Mouse (Mus musculus): ENCODE results near the gene Dennd1b. TPM values are rescaled to one million over a fixed set of nuclear protein-coding genes. Genes with fewer than 3 reads are reported as not detected.

The Dennd1b gene
- polyA plus RNA-seq, 1 experiment, result 13.2 TPM

DNA sequence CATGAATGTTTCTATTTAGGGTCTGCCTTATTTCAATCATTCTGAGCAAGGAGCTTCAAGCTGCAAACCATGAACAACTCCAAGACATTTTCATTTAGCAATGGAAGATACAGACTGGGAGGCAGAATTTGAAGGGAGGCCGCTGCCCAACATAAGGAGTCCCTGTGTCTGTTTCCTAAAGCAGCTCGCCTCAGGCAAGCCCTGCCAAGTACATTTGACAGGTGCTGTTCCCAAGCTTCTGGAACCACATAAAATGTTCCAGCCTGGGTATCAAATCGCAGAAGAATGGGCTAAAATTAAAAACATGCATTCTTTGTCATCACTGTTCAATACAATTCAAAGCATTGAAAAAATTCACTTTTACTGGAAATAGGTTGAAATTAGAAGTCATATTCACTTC, 229.4 kb downstream of the Dennd1b start:
- Histone ChIP-seq H3K27ac (ENCODE audit: insufficient read depth, low read length) (no peak overlapping the region), H3K4me1 (ENCODE audit: control insufficient read depth, insufficient read depth, insufficient read length) (no peaks in the 10 kb centered on the region)
- WGBS, result 82% methylated on average over 3 of the region's 3 CpGs

GRCm38 (mm10) chr1:139194011-139194410, 230.8 kb downstream of the Dennd1b start:
- TF ChIP-seq POLR2A (IDR thresholded peaks at IDR 0.05; ENCODE audit: low read depth, low read length) (no peak), CTCF (IDR thresholded peaks at IDR 0.05; ENCODE audit: extremely low read depth, insufficient read depth, insufficient read length, insufficient replicate concordance) (no peak)
- Histone ChIP-seq H3K27ac (ENCODE audit: insufficient read depth, low read length) (no peak overlapping the region), H3K27me3 (ENCODE audit: control insufficient read depth, insufficient read depth, low read length) (no peaks in the 10 kb centered on the region), H3K36me3 (ENCODE audit: control insufficient read depth, insufficient read depth, low read length) (no peaks in the 10 kb centered on the region), H3K4me1 (ENCODE audit: control insufficient read depth, insufficient read depth, insufficient read length) (no peaks in the 10 kb centered on the region), H3K4me3 (ENCODE audit: extremely low read depth, insufficient read depth, insufficient read length) (no peak overlapping the region)
- DNase-seq (ENCODE audit: low read depth in 1 of 2, low spot score in 2 of 2), result no peak
- WGBS, result 76% methylated on average over 2 of the region's 2 CpGs

More for the DNA sequence above, 229.4 kb downstream of the Dennd1b start:
- TF ChIP-seq CTCF (IDR thresholded peaks at IDR 0.05; ENCODE audit: extremely low read depth, insufficient read depth, insufficient read length, insufficient replicate concordance) (no peak), POLR2A (IDR thresholded peaks at IDR 0.05; ENCODE audit: low read depth, low read length) (no peak)
- no peak overlapping the region for H3K4me3 ChIP-seq (ENCODE audit: extremely low read depth, insufficient read depth, insufficient read length)
- no peaks in the 10 kb centered on the region for H3K27me3 ChIP-seq (ENCODE audit: control insufficient read depth, insufficient read depth, low read length)
- no peaks in the 10 kb centered on the region for H3K36me3 ChIP-seq (ENCODE audit: control insufficient read depth, insufficient read depth, low read length)
- DNase-seq (ENCODE audit: low read depth in 1 of 2, low spot score in 2 of 2), result no peak

DNA sequence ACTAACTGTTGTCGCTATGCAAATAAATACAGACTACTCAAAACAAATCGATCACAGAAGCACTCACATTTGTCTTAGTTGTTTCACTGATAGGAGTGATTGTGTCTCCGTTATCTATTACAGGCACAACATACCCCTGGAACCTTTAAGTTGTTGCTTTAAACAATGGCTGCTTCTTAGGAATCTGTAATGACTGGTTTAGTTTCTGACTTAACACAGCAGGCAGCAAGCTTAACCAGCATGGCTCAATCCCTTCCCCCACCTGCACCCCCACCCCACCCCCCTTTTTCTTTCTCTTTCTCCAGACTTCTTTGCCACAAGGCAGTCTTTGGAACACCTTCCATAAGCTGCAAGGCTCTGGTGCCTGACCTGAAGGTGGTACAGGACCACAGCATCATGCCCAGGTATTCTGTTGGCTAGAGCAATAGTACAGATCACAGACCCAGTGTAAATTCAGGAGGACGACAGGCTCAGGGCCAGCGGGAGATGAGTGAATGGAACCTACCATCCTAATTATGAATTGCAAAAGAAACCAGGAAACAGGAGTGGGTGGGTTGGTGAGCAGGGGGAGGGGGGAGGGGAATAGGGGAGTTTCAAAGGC, 231.3 kb downstream of the Dennd1b start:
- TF ChIP-seq POLR2A (IDR thresholded peaks at IDR 0.05; ENCODE audit: low read depth, low read length), result no peak
- no peak for TF ChIP-seq CTCF (IDR thresholded peaks at IDR 0.05; ENCODE audit: extremely low read depth, insufficient read depth, insufficient read length, insufficient replicate concordance)
- WGBS, result 73% methylated on average over 5 of the region's 5 CpGs
- Histone ChIP-seq H3K27me3 (ENCODE audit: control insufficient read depth, insufficient read depth, low read length) (no peaks in the 10 kb centered on the region), H3K4me1 (ENCODE audit: control insufficient read depth, insufficient read depth, insufficient read length) (no peaks in the 10 kb centered on the region), H3K27ac (ENCODE audit: insufficient read depth, low read length) (no peak overlapping the region), H3K4me3 (ENCODE audit: extremely low read depth, insufficient read depth, insufficient read length) (no peak overlapping the region), H3K36me3 (ENCODE audit: control insufficient read depth, insufficient read depth, low read length) (no peaks in the 10 kb centered on the region)
- no peak for DNase-seq (ENCODE audit: low read depth in 1 of 2, low spot score in 2 of 2)

GRCm38 (mm10) chr1:139203026-139203425, 239.8 kb downstream of the Dennd1b start:
- TF ChIP-seq POLR2A (IDR thresholded peaks at IDR 0.05; ENCODE audit: low read depth, low read length) (no peak), CTCF (IDR thresholded peaks at IDR 0.05; ENCODE audit: extremely low read depth, insufficient read depth, insufficient read length, insufficient replicate concordance) (no peak)
- WGBS, result 82% methylated on average over 5 of the region's 5 CpGs
- Histone ChIP-seq H3K4me1 (ENCODE audit: control insufficient read depth, insufficient read depth, insufficient read length) (no peaks in the 10 kb centered on the region), H3K4me3 (ENCODE audit: extremely low read depth, insufficient read depth, insufficient read length) (no peak overlapping the region), H3K27ac (ENCODE audit: insufficient read depth, low read length) (no peak overlapping the region), H3K36me3 (ENCODE audit: control insufficient read depth, insufficient read depth, low read length) (no peaks in the 10 kb centered on the region), H3K27me3 (ENCODE audit: control insufficient read depth, insufficient read depth, low read length) (no peaks in the 10 kb centered on the region)
- no peak for DNase-seq (ENCODE audit: low read depth in 1 of 2, low spot score in 2 of 2)

GRCm38 (mm10) chr1:139206259-139206658, 243.0 kb downstream of the Dennd1b start:
- H3K27ac ChIP-seq (ENCODE audit: insufficient read depth, low read length), result no peak overlapping the region
- no peak overlapping the region for H3K4me3 ChIP-seq (ENCODE audit: extremely low read depth, insufficient read depth, insufficient read length)
- H3K27me3 ChIP-seq (ENCODE audit: control insufficient read depth, insufficient read depth, low read length), result no peaks in the 10 kb centered on the region
- no peaks in the 10 kb centered on the region for H3K36me3 ChIP-seq (ENCODE audit: control insufficient read depth, insufficient read depth, low read length)
- H3K4me1 ChIP-seq (ENCODE audit: control insufficient read depth, insufficient read depth, insufficient read length), result no peaks in the 10 kb centered on the region
- TF ChIP-seq POLR2A (IDR thresholded peaks at IDR 0.05; ENCODE audit: low read depth, low read length) (no peak), CTCF (IDR thresholded peaks at IDR 0.05; ENCODE audit: extremely low read depth, insufficient read depth, insufficient read length, insufficient replicate concordance) (no peak)
- 41% methylated on average over 4 of the region's 4 CpGs for WGBS
- DNase-seq (ENCODE audit: low read depth in 1 of 2, low spot score in 2 of 2), result no peak

GRCm38 (mm10) chr1:139209796-139210195, 246.6 kb downstream of the Dennd1b start:
- H3K4me3 ChIP-seq (ENCODE audit: extremely low read depth, insufficient read depth, insufficient read length), result no peak overlapping the region
- TF ChIP-seq CTCF (IDR thresholded peaks at IDR 0.05; ENCODE audit: extremely low read depth, insufficient read depth, insufficient read length, insufficient replicate concordance) (no peak), POLR2A (IDR thresholded peaks at IDR 0.05; ENCODE audit: low read depth, low read length) (no peak)
- no peaks in the 10 kb centered on the region for H3K36me3 ChIP-seq (ENCODE audit: control insufficient read depth, insufficient read depth, low read length)
- WGBS, result 79% methylated on average over 7 of the region's 7 CpGs
- no peaks in the 10 kb centered on the region for H3K27me3 ChIP-seq (ENCODE audit: control insufficient read depth, insufficient read depth, low read length)
- no peaks in the 10 kb centered on the region for H3K4me1 ChIP-seq (ENCODE audit: control insufficient read depth, insufficient read depth, insufficient read length)
- DNase-seq (ENCODE audit: low read depth in 1 of 2, low spot score in 2 of 2), result no peak
- no peak overlapping the region for H3K27ac ChIP-seq (ENCODE audit: insufficient read depth, low read length)

DNA sequence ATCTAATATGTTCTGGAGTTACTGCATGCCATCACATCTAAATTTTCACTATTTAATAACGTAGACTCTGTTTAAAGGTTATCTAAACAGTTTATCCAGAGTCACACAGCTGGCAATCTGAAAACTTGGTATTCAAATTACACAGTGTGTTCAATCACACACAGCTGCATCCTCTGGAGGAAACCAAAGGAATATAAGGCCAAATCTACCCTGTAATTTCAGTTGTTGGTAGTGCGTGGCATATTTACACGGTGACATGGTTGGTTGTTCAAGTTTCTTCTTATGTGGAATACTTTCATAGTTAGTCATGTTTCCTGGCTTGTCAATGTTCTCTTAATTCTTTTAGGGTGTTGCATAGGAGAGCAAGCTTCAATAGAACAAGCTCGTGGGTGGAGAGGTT, 247.3 kb downstream of the Dennd1b start:
- Histone ChIP-seq H3K27ac (ENCODE audit: insufficient read depth, low read length) (no peak overlapping the region), H3K4me3 (ENCODE audit: extremely low read depth, insufficient read depth, insufficient read length) (no peak overlapping the region), H3K36me3 (ENCODE audit: control insufficient read depth, insufficient read depth, low read length) (no peaks in the 10 kb centered on the region), H3K27me3 (ENCODE audit: control insufficient read depth, insufficient read depth, low read length) (no peaks in the 10 kb centered on the region), H3K4me1 (ENCODE audit: control insufficient read depth, insufficient read depth, insufficient read length) (no peaks in the 10 kb centered on the region)
- WGBS, result 80% methylated on average over 4 of the region's 4 CpGs
- TF ChIP-seq CTCF (IDR thresholded peaks at IDR 0.05; ENCODE audit: extremely low read depth, insufficient read depth, insufficient read length, insufficient replicate concordance) (no peak), POLR2A (IDR thresholded peaks at IDR 0.05; ENCODE audit: low read depth, low read length) (no peak)
- no peak for DNase-seq (ENCODE audit: low read depth in 1 of 2, low spot score in 2 of 2)
